Mouse (Mus musculus) ES-Bruce4 (cell line): ENCODE results near the gene Dst.

Experiments used
- CTCF ChIP-seq: IDR thresholded peaks from one replicate; pipeline ENCODE4 v1.8.1; 2011; ENCODE audit warnings: low read depth, low read length
- EP300 ChIP-seq: IDR thresholded peaks from 2 replicates; pipeline ENCODE4 v1.6.1; 2011; ENCODE audit warnings: low read depth, low read length; ENCODE audit not compliant: insufficient read depth
- POLR2A ChIP-seq: IDR thresholded peaks from one replicate; pipeline ENCODE4 v1.8.1; 2011; ENCODE audit warnings: low read length; ENCODE audit not compliant: insufficient read depth

- TF ChIP-seq CTCF: no peak
- no peak for TF ChIP-seq EP300
- TF ChIP-seq POLR2A: no peak
These were observed 416.2 kb downstream of the Dst start for GRCm38 (mm10) chr1:34324255-34324654.
